9 mouse cellular contexts compared by ENCODE assay signal in the genomic region with DNA sequence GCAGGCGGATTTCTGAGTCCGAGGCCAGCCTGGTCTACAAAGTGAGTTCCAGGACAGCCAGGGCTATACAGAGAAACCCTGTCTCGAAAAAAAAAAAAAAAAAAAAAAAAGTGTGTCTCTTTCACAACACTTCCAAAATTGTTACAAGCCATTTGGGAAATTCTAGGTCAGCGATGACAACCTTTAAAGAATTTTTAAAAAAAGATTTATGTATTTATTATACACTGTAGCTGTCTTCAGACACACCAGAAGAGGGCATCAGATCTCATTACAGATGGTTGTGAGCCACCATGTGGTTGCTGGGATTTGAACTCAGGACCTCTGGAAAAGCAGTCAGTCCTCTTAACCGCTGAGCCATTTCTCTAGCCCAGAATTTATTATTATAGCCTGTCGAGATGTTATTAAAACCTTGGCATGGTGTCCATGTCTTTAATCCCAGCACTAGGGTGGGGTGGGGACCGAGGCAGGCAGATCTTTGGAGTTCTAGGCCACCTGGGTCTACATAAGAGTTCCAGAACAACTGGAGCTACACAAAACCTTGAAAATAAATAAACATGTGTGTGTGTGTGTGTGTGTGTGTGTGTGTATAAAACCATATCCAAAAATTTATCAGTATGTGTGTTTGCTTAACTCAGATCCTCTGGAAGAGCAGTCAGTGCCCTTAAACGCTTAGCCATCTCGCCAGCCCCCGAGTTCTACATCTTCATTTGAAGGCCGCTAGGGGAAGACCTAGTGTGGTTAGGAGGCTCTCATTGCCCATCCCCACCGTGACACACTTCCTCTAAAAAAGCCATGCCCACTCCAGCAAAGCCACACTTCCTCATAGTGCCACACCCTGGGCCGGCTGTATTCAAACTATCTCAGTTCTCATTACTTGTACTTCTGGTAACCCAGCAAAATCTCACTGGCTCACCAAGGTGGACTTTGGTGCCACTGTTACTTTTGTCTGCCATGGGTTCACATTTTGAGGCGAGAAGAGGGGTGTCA. TPM values are rescaled to one million over a fixed set of nuclear protein-coding genes. Genes with fewer than 3 reads are reported as not detected.
DNase-seq lines count a peak whose midpoint lies in the region; ATAC-seq lines count a peak whose summit lies in the region.
"Had no signal": no experiment of that assay in that cellular context is flagged by ENCODE, and none has a peak within 500 bp of the region (broad histone marks: within the 10 kb centered on the region; RNA-seq: fewer than 3 reads in every experiment).

No protein-coding gene starts in this region.

- H3K4me2 ChIP-seq in hindbrain, embryonic 11.5 days (replicated peaks; ENCODE audit: low read depth, low read length): no peak overlapping the region

- ATAC-seq in inflammation-experienced regulatory T-cells, adult 6 months: peak; percentile 24
- no peak for ATAC-seq in hindbrain, embryonic 11.5 days (ENCODE audit: low FRiP score)

- peaks cover 18% of the 10 kb centered on the region for H3K4me1 ChIP-seq in embryonic facial prominence, embryonic 10.5 days
- no peaks in the 10 kb centered on the region for H3K4me1 ChIP-seq in hindbrain, embryonic 11.5 days (replicated peaks; ENCODE audit: control insufficient read depth, insufficient read depth, low read length)

- H3K4me3 ChIP-seq in embryonic facial prominence, embryonic 10.5 days: no peak overlapping the region
- H3K4me3 ChIP-seq in hindbrain, embryonic 11.5 days (ENCODE audit: low read depth, low read length): no peak overlapping the region

- H3K27ac ChIP-seq in embryonic facial prominence, embryonic 10.5 days (replicated peaks): no peak overlapping the region
- no peak overlapping the region for H3K27ac ChIP-seq in hindbrain, embryonic 11.5 days (ENCODE audit: low read depth, low read length)
- H3K27ac ChIP-seq: hindbrain, embryonic 15.5 days had no signal

- intact Hi-C loops in gastrocnemius, postnatal 36 days (cut with DNase I): loop anchor here (2.0 kb wide), 1 partner anchor 16 kb away; no protein-coding TSS in a partner anchor

- 66% methylated on average over 14 of the region's 14 CpGs for WGBS in embryonic facial prominence, embryonic 10.5 days
- WGBS in hindbrain, embryonic 11.5 days: 67% methylated on average over 13 of the region's 14 CpGs

- H3K9me3 ChIP-seq in embryonic facial prominence, embryonic 10.5 days: no peaks in the 10 kb centered on the region
- H3K9me3 ChIP-seq in hindbrain, embryonic 11.5 days (ENCODE audit: control insufficient read depth, low read length): no peaks in the 10 kb centered on the region
- H3K9me3 ChIP-seq: hindbrain, embryonic 15.5 days had no signal

- H3K9ac ChIP-seq in hindbrain, embryonic 11.5 days (ENCODE audit: low read depth, low read length): no peak overlapping the region

- peaks cover 50% of the 10 kb centered on the region for H3K27me3 ChIP-seq in embryonic facial prominence, embryonic 10.5 days (replicated peaks; ENCODE audit: low read depth, poor library complexity, severe bottlenecking)
- H3K27me3 ChIP-seq in hindbrain, embryonic 11.5 days (ENCODE audit: control insufficient read depth, insufficient read depth, low read length): no peaks in the 10 kb centered on the region; the same call in 1 of the 2 replicates
- H3K27me3 ChIP-seq: hindbrain, embryonic 15.5 days had no signal

- peaks cover 10% of the 10 kb centered on the region for H3K36me3 ChIP-seq in embryonic facial prominence, embryonic 10.5 days (replicated peaks)
- H3K36me3 ChIP-seq in hindbrain, embryonic 11.5 days (ENCODE audit: control insufficient read depth, insufficient read depth, low read length): no peaks in the 10 kb centered on the region; the same call in 1 of the 2 replicates

- peak; percentile 56 for DNase-seq in gastrocnemius, adult 18-20 months (ENCODE audit: low spot score)
- no peak for DNase-seq in gastrocnemius, postnatal 36 days
- DNase-seq in MN1 (ENCODE audit: low spot score): peak; percentile 75
- peak; percentile 94 for DNase-seq in lung, postnatal 36 days
- DNase-seq in thymus, postnatal 25 days: peak; percentile 48
- DNase-seq in embryonic facial prominence, embryonic 10.5 days (ENCODE audit: low spot score): no peak
- no peak for DNase-seq in hindbrain, embryonic 11.5 days (ENCODE audit: low spot score)

RNA-seq across cellular contexts. Expression of gene H2-D1, which starts 3.7 kb away (rescaled TPM):
- total RNA-seq in gastrocnemius, adult 18-20 months (2021): 10 to 100 TPM; 36.3 to 59.0 TPM
- 10 to 100 TPM; 28.2 to 39.1 TPM for total RNA-seq in gastrocnemius, postnatal 36 days (2021)
- 1,000 to 10,000 TPM; 4,089 to 4,363 (median 4,119) TPM for polyA plus RNA-seq in inflammation-experienced regulatory T-cells, adult 6 months (2017; shearing (Covaris generic))
- 30.3 and 32.9 TPM in 2 replicates for polyA plus RNA-seq in embryonic facial prominence, embryonic 10.5 days (2016; fragmentation: Nextera tagmentation; extraction: Ambion mirVana)
- 42.9 and 43.2 TPM in 2 replicates for polyA plus RNA-seq in hindbrain, embryonic 11.5 days (2014; fragmentation: Nextera tagmentation; extraction: Ambion mirVana)

RNA-seq across cellular contexts. Expression of gene Ddx39b, which starts 17.2 kb away (rescaled TPM):
- total RNA-seq in gastrocnemius, adult 18-20 months (2021): 10 to 100 TPM; 83.5 to 83.8 TPM
- total RNA-seq in gastrocnemius, postnatal 36 days (2021): 10 to 100 TPM; 67.7 to 83.0 TPM
- polyA plus RNA-seq in inflammation-experienced regulatory T-cells, adult 6 months (2017; shearing (Covaris generic)): 100 to 1,000 TPM; 194 to 276 (median 261) TPM
- polyA plus RNA-seq in embryonic facial prominence, embryonic 10.5 days (2016; fragmentation: Nextera tagmentation; extraction: Ambion mirVana): 726 and 735 TPM in 2 replicates
- polyA plus RNA-seq in hindbrain, embryonic 11.5 days (2014; fragmentation: Nextera tagmentation; extraction: Ambion mirVana): 633 and 640 TPM in 2 replicates

RNA-seq across cellular contexts. Expression of gene Nfkbil1, which starts 23.2 kb away (rescaled TPM):
- 1 to 10 TPM; 7.0 to 7.2 TPM for total RNA-seq in gastrocnemius, adult 18-20 months (2021)
- 1 to 10 TPM; 5.5 to 8.7 TPM for total RNA-seq in gastrocnemius, postnatal 36 days (2021)
- polyA plus RNA-seq in inflammation-experienced regulatory T-cells, adult 6 months (2017; shearing (Covaris generic)): 1 to 10 TPM; 1.7 to 3.3 (median 1.9) TPM
- polyA plus RNA-seq in embryonic facial prominence, embryonic 10.5 days (2016; fragmentation: Nextera tagmentation; extraction: Ambion mirVana): 9.3 and 9.6 TPM in 2 replicates
- 2.3 and 3.7 TPM in 2 replicates for polyA plus RNA-seq in hindbrain, embryonic 11.5 days (2014; fragmentation: Nextera tagmentation; extraction: Ambion mirVana)

RNA-seq across cellular contexts. Expression of gene Atp6v1g2, which starts 25.3 kb away (rescaled TPM):
- total RNA-seq in gastrocnemius, adult 18-20 months (2021): 1 to 10 TPM; 1.1 to 1.8 TPM
- total RNA-seq in gastrocnemius, postnatal 36 days (2021): 1 to 10 TPM; 1.7 to 2.4 TPM
- 1 to 10 TPM; 4.6 to 7.2 (median 5.9) TPM for polyA plus RNA-seq in inflammation-experienced regulatory T-cells, adult 6 months (2017; shearing (Covaris generic))
- 5.2 and 5.6 TPM in 2 replicates for polyA plus RNA-seq in embryonic facial prominence, embryonic 10.5 days (2016; fragmentation: Nextera tagmentation; extraction: Ambion mirVana)
- polyA plus RNA-seq in hindbrain, embryonic 11.5 days (2014; fragmentation: Nextera tagmentation; extraction: Ambion mirVana): 14.7 and 16.8 TPM in 2 replicates

RNA-seq across cellular contexts. Expression of gene Gm16181, which starts 38.2 kb away (rescaled TPM):
- not detected for total RNA-seq in gastrocnemius, adult 18-20 months (2021)
- total RNA-seq in gastrocnemius, postnatal 36 days (2021): not detected
- under 1 TPM in 2 of 3 experiments, not detected in 1; 0.67 to 0.68 TPM for polyA plus RNA-seq in inflammation-experienced regulatory T-cells, adult 6 months (2017; shearing (Covaris generic))
- 0.33 and 0.40 TPM in 2 replicates for polyA plus RNA-seq in embryonic facial prominence, embryonic 10.5 days (2016; fragmentation: Nextera tagmentation; extraction: Ambion mirVana)
- polyA plus RNA-seq in hindbrain, embryonic 11.5 days (2014; fragmentation: Nextera tagmentation; extraction: Ambion mirVana): 0.36 and 0.43 TPM in 2 replicates

Comparison
In these comparisons a context has a peak if more than half of its experiments do, and no peak if none do; other contexts are left out.
1. DNase-seq: peak in gastrocnemius, adult 18-20 months (single experiment), MN1 (single experiment), lung, postnatal 36 days (single experiment) and thymus, postnatal 25 days (single experiment); none in gastrocnemius, postnatal 36 days (0 of 2), embryonic facial prominence, embryonic 10.5 days (single experiment) and hindbrain, embryonic 11.5 days (single experiment).
2. RNA of gene H2-D1, which starts 3.7 kb away (polyA plus RNA-seq): 4,089 to 4,363 TPM in inflammation-experienced regulatory T-cells, adult 6 months; 42.9 to 43.2 TPM in hindbrain, embryonic 11.5 days and 30.3 to 32.9 TPM in embryonic facial prominence, embryonic 10.5 days; every median in the first group is over 10 times any median in the second.